Mouse (Mus musculus): Measurements from ENCODE around the gene Nav2.

DNA sequence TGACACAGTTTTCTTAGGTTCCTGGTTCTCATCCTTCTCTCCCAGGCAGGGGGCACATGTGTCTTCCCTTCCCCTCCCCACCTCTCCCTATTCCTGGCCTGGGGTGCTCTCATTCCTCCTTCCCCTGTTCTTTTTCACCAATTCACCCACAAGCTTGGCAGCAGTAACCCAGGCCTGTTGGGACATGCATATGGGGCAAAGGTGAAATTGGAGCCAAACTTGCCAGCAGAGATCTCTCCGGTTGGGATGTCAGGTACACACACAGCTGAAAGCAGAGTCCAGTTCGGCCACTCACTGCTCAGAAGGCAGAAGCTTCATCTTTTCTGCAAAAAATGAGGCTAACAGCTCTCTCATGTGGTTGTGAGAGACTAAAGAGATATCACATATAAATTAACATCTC, 26.3 kb downstream of the Nav2 start:
- TF ChIP-seq CTCF (IDR thresholded peaks at IDR 0.05) (no peak), EP300 (IDR thresholded peaks at IDR 0.05; ENCODE audit: insufficient read depth, low read depth, low read length) (no peak), POLR2A (IDR thresholded peaks at IDR 0.05; ENCODE audit: insufficient read depth, low read depth, low read length) (no peak)

Measured in heart, adult 2 months (tissue).